Mouse (Mus musculus) adipocyte (in vitro differentiated cells): ENCODE data around the gene Pyroxd1.
"Not testable (repeated sequence)": the region's sequence is repeated elsewhere in the genome, so short reads cannot be mapped to it uniquely, and the experiment has no call there.

Experiments
- DNase-seq: peaks from one replicate; pipeline ENCODE4 v3.0.0-alpha.2; 2016; ENCODE audit warnings: low spot score

Pyroxd1 gene

DNA sequence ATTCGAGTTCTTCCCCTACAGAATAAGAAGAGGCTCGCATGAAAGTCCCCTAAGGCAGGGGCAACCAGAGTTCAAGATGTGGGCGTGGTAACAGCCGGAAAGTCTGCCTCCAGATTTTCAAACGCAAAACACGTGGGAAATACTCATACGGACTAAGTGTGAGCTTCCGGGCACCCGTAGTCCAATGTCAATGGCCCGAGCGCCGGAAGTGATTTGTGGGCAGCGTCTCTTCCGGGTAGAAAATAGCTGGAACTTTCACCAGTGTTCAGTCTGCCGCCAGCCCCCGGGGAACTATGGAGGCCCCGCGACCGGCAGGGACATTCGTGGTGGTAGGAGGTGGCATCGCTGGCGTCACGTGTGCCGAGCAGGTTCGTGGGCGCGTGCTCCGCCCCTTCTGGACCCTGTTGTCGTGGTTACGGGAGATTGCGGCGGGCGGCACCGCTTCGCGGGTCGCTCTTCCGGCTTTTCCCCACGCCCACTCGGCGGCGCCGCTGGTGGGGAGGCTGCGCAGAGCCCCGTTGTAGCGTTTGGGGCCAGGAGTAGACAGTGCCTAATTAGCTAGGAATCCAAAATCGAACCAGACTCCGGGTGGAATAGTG is at the start of gene Pyroxd1:
TSS of gene Pyroxd1 (plus strand) at position 215 of the 599 bp plus-strand sequence.
- DNase-seq = peak; percentile 94

DNA sequence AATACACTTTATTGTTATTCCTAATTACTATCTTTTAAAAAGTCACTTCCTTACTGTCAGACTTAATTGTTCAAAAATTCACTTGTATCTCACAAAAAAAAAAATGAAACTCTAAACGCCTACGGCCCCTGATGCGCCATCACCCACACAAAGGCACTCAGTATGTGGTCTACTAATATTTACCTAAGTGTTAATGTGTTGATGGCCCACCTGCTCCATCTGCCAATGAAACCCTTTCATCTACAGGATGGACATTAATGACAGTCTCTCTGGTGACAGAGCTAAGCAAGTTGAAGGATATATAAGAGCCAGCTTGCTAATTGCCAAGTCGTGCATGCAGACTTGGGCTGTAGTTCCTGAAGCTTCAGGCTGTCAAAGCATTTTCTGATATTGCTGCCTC is 47.4 kb upstream of the Pyroxd1 start, which contains the start of gene Iapp:
TSS of gene Iapp (plus strand) at position 326 of the 400 bp plus-strand sequence.
- no peak for DNase-seq

DNA sequence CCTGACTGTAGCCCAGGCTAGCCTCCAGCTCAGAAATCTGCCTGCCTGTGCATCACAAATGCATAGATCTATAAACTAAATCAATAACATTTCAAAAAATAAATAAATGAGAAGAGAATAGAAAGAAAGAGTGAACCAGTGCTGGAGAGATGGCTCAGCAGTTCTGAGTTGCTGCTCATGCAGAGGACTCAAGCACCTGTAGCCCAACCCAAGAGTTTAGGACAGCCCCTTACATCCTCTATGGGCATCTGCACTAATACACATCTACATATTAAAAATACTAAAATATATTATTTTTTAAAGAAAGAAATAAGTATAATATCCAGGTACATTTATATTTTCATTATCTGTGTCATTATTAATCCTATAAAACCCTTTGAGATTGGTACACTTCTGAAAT is 40.4 kb upstream of the Pyroxd1 start:
- no peak for DNase-seq

DNA sequence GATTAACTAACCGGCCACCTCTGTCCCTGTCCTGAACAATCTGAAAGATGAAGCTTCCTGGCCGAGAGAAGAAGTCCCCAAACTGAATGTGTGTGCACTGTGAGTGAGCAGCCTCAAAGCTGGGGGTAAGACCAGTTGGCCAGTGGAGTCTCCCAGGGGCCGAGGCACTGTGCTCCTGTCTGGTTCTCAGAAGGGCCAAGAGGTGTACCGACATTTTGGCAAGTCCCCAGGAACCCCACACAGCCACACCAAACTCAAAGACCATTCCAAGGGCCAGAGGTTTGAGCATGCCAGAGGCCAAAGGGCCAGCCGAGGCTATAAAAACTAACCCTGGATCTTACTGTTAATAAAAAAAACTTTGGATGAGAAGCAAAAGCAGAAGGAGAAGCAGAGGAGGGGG is 31.2 kb upstream of the Pyroxd1 start:
- DNase-seq = no peak

DNA sequence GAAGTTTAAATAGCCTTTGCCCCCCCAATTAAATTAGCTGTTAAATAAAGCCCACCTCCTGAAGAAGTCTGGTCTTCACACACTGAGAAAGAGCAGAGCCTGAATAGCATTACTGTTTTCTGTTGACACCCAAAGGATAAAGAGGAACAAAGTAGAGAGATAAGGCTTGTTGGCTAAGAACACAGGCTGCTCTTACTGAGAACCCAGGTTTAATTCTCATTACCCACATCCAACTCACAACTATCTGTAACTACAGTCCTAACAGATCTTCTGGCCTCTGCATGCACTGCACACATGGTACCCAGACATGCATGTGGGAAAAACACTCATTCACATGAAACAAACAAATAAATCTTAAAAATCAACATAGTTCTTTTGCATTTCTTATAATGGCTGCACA is 28.3 kb upstream of the Pyroxd1 start:
- no peak for DNase-seq

DNA sequence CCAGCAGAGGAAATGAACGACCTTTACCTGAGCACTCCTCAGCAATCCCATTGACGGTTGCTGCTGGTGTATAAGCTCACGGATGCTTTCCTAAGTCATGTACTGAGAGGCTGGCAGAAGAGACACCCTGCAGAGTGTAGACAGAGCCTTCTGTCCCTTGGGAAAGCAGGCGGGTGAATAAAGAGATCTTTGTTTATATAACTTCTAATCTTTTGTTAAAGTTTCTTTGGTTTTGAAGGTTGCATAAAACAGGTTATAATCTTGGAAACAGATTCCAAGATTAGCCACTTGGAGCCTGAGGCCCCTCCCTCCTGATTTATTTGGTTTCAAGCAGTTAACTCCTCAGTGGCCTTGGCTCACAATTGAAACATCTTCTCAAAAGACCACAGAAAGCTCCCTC is 22.6 kb upstream of the Pyroxd1 start, which contains the start of gene Slco1a5:
TSS of gene Slco1a5 (minus strand) at position 101 of the 400 bp plus-strand sequence.
- DNase-seq = no peak

DNA sequence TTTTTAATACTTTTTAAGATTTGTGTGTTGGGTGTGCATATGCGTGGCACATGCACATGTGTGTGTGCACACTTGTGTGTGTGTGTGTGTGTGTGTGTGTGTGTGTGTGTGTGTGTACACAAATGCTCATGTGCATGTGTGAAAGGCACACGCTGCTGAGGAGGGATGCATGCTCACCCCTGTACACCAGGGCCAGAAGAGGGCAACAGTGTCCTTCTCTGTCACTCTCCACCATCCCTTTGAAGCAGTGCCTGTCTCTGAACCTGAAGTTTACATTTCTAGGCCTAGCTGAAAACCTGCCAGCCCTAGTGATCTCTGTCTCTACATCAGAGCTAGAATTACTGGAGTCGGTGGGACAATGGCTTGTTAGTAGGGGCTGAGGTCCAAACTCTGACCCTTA is 18.9 kb upstream of the Pyroxd1 start:
- DNase-seq = no peak

DNA sequence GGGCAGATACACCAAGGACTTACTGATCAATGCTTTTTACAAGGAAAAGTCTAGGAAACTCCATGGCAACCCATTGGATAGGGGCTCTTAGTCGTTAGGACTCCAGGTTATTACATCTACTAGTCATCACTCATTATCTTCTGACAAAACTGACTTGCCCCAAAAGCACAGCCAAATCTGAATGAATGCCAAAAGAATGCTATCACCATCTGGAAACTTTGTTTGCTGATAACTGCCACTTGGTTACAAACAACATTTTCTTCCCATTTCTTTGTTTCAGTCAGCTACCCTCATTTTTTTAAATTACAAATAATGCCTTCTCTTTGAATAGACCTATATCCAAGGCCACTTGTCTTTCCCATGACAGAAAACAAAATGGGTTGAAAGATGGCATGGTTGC is 16.3 kb upstream of the Pyroxd1 start:
- no peak for DNase-seq

DNA sequence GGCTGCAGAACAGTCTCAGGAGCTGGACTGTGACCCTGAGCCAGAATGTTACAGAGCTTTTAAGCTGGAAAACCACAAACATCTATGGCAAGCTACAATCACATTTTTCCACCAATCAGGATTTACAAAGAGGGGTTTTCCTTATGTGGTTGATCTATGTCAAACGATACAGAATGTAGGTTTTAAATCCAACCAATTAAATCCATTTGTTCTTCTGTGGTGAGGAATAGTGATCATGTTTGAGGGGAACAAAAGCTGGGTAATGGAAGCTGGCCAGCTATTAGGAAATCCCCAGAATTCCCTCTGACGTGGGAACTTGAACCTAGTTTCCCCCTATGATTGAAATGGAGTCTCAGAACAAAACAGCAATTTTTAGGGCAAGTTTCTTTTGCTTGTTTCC is 6.5 kb upstream of the Pyroxd1 start:
- DNase-seq = no peak

DNA sequence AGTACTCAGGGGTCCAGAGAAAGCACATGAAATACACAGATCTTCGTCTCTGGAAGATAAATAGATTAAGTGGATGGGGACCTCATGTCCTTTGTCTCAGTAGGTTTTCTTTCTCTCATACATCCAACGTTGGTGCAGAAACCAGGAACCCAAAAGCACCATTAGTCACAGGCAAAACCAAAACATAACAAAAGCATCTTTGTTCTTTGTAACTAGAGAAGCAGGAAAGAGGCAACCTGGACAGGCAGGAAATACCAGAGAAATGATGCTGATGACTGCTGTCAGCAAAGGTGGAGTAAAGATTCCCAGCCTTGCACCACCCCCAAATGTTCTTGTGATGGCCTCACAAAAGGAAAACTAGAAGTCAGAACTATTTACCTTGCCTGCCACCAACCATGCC is 5.9 kb upstream of the Pyroxd1 start:
- no peak for DNase-seq

DNA sequence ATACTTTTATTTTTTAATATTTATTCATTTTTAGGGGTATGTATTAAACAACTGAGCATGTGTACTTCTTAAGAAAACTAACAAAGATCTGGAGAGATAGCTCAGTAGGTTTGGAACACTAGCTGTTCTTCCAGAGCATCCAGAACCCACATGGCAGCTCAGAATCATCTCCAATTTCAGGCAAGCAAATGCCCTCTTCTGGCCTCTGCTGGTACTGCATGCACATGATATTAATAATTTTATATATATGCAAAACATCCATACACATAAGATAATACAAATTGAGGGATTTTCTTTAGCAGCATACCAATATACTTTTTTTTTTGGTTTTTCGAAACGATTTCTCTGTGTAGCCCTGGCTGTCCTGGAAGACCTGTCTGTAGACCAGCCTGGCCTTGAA is 1.9 kb upstream of the Pyroxd1 start:
- DNase-seq = peak; percentile 50

DNA sequence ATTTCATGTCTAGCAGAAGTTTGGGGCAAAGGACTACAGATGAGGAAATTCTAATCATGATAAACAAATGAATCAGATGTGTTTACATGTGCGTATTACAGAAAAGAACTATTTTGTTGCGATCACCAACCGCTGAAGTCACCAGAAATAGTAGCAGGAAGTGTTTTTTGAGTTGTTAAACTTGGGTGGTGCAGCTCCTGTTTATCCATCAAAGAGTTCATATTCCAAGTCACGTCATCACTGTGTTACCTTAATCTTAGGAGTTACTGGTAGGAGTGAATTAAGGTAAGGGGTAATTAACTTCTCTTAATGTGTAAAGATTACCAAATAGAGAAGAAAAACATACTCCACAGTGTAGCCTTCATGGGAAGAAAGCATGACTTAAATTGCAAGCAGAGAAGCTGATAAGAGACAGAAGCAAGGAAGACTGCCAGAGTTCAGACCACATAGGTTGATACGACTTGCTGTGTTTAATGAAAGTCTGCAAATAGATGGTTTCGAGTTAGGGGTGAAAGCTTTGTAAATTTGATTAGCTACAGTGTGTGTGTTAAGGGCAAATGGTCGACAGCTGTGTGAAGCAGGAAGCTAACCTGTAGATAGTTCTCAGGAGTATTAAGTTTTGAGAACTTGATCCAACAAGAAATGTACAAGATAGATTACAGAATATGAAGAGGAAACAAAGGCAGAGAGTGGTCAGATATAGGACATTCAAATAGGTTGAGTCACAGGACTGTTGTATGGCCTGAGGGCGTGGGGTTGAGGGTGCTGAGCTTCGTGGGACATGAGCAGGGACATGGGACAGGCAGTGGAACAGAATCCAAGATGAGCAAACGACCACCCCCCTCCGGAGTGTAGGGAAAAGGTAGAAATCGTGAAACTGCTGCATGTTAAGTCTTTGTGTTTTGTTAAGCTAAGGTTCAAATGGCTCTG is 992 bp downstream of the Pyroxd1 start:
- DNase-seq = no peak

DNA sequence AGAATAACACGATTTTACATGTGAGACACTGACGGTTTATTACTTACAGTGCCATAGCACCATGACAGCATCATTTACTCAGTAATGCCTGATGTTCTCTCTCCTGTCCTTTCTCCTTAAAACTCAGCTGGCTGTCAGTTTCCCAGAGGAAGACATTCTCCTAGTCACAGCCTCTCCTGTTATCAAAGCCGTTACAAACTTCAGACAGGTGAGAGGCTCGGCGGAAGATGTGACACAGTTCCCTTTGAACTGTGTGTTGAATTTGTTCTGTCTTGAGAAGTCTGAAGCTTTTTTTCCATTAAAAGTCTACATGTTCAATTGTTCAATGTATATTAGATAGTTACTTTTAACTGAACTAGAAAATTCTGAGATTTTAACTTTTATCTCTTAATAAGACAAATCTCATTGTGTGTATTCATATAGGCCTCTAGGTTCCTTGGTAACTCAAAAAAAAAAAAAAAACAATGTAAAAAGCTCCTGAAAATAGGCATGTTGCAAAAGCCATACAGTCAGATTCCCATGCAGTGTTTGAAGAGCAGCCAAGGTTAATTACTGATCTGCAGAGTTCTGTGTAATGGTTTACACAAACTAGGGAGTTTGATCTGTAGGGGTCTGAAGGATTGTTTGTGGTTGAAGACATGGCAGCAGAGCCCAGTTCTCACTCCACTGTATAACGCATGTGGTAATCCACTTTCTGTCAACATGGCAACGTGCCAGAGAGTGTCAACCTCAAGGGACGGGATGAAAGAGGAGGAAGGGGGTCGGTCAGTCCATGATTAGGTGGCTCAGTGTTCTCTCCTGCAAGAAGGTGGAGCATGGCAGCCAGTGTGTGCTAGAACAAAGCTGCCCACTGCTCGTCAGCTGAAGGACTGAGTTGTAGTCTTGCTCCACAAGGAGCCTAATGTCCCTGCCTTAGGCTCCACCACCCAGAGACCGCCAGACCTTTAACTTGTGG is 2.3 kb downstream of the Pyroxd1 start:
- no peak for DNase-seq

DNA sequence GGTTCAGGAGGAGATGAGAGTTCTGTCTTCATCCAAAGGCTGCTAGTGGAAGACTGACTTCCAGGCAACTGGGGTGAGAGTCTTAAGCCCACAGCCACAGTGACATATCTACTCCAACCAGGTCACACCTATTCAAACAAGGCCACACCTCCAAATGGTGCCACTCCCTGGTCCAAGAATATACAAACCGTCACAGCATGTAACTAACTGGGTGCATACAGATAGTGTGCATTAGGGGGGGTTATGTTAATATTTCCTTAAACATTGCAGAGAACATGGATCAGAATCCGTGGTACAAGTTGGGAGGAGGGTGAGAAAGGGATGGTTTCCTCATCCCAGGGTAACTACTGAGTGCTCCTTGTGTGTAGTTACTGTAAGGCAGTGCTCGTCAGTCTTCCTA is 6.6 kb downstream of the Pyroxd1 start:
- not testable (repeated sequence) for DNase-seq

DNA sequence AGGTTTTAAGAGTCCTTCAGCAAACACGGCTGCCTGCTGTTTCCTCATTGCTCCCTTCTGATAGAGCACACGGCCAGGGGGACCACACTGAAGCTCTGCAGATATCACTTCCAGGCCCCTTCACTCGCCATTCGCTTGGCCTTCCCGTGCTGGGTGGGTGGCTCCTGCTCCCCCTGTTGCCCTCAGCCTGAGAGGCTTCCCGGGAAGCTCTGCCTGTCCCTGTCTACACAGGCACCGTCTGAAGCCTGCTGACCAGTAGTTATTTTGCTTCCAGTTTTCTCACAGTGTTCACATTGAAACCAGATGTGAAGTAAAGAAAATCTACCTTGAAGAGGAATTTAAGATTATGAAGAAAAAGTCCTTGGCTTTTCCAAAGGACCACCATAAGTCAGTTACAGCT is 11.7 kb downstream of the Pyroxd1 start:
- no peak for DNase-seq

DNA sequence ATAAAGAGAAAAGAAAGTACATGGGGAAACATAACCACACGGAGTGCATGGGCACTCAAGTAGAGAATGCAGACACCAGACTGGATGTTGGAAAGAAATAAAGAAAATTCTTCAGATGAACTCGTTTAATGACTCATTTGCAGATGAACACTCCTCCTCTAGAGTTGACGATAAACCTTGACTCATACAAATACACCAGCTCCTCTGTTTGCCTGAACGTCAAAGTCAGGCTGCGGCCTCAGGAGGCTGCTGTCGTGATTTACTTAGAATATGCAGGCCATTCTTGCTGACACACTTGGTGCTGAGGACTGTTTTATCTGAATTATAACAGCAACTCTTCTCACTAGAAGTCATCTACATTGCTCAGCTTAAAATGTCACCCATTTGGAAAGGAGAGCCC is 16.6 kb downstream of the Pyroxd1 start:
- no peak for DNase-seq

DNA sequence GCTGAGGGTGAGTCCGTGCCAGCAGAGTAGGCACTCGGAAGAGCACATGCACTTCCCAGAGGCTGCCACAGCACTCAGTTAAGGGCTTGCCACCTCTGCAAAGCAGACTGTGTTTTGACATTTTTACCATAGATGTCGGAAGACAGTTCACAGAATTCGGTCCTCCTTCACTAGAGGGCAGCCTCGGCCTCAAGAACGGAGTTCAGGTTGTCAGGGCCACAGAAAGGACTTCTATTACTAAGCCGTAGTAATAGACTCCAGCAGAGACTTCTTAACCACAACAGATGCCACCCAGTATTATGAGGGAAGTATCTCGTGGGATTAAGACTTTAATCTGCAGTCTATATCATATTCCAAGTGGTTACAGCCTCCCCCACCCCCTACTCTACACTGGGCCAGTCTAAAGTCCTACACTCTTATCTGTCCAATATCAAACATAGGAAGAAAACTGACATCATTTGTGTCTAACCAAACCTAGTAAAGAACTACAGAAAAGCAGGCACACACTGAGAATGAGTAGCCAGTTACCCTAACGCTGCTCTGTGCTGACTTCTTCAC is 17.6 kb downstream of the Pyroxd1 start:
- DNase-seq = peak; percentile 41

DNA sequence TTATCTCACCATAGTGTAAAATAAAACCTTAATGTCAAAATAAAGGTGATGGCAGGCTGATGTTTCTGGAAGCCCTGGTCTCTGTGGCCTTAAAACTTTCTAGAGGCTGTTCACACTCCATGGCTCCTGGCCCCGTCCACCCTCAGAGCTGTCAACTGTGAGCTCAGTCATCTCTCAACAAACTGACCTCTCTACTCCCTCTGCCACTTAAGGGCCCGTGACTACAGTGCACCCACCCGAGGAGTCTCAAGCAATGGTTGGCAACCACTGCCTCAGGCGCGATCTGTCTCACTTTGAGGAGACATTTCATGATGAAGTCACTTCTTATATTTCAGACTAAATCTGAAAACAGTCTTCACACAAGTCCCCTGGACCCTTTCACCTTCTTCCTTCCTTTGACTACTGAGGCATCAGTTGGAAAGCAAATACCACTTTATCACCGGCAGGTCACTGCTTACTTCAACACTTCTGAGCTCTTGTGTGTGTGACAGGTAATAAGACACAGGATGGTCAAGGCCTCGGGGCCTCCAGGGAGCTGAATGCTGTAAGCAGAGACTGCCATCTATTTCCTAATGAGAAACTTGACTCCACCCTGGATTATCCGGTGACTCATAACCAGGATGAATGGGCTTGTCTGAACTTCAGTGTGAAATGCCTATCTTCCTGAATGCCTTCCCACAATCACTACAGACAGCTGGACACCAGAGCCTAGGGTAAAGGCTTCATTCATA is 20.5 kb downstream of the Pyroxd1 start:
- DNase-seq = no peak

DNA sequence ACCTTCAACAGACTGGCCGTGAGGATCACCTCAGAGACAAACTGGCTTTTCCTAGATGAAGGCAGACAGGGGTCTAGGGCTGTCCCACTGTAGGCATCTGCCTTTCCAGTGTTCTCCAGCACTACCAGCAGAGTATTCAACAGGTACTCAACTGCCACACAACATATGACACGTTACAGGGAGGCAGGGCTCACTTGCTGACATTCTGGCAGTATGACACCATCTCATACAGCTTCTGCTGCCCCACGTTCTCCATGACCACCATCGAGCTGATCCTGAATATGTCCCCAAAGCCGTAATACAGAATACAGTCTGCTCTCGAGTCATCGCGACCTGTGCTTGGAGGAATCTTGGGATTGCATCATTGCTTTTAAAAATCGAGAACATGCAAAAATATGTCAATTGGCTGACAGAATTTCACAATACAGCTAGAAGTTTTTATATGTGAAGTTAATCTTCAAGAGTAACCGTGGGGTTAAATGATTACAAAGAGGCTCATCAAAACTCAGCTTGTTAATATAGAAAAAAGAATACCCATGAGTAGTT is 21.1 kb downstream of the Pyroxd1 start:
- DNase-seq = no peak

DNA sequence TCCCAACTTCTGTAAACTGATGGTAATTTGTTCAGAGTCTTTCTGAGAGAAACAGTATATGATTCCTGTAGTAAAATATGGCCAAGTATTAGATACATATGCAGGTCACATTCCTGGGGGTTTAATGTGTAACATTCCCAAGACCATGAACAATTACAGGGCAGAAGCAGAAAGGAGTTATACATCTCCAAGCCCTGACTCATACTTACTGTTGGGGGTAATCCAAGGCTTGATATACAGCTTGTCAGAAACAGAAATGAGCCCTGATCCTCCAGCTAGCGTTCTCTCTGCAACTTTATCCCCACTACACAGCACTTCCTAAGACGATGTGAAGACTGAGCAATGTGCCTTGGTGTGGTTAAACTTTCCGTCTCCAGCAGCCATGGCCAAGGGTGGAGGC is 22.1 kb downstream of the Pyroxd1 start:
- DNase-seq = no peak

DNA sequence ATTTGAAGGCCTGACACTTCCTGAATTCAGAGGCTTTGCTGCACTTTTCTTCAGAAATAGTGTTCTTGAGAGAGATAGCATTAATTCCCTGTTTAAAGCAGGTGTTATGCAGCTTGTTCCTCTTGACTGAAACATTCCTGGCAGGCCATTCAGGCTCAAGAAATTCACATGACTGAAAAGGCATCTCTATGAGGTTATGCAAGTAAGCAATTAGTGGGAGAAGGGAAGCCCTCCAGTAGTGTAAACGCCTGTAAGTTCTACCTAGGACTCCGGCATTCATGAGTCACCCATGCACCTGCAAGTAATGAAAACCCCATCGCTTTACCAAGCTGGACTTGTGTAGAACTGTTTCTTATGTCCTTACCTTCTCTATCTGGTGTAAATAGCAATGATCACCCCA is 24.1 kb downstream of the Pyroxd1 start:
- DNase-seq = no peak
